Mouse (Mus musculus) megakaryocyte, embryonic 14.5 days (primary cell): ENCODE data around the gene Ddx52. TPM values are rescaled to one million over a fixed set of nuclear protein-coding genes. Genes with fewer than 3 reads are reported as not detected.

Source experiments
- H3K27me3 ChIP-seq: replicated peaks from 2 replicates; pipeline ENCODE3; 2012; ENCODE audit warnings: inconsistent platforms
- H3K36me3 ChIP-seq: replicated peaks from 2 replicates; pipeline ENCODE3; 2012; ENCODE audit warnings: low read length, inconsistent platforms, mixed read lengths
- H3K4me1 ChIP-seq: 2 replicates; pipeline ENCODE4 v1.6.1; 2012; ENCODE audit warnings: inconsistent platforms
- H3K4me3 ChIP-seq: replicated peaks from 2 replicates; pipeline ENCODE3; 2012; ENCODE audit warnings: moderate library complexity, mild to moderate bottlenecking, inconsistent platforms
- H3K9me3 ChIP-seq: 2 replicates; pipeline ENCODE4 v1.6.1; 2012; ENCODE audit warnings: inconsistent platforms
- FLI1 ChIP-seq: IDR thresholded peaks from 2 replicates; pipeline ENCODE4 v1.6.1; 2012; ENCODE audit warnings: low read length, inconsistent platforms, mixed read lengths
- GATA1 ChIP-seq: IDR thresholded peaks from 3 replicates; pipeline ENCODE4 v1.6.1; 2012; ENCODE audit warnings: mixed read lengths, low read length, inconsistent platforms, borderline replicate concordance
- polyA plus RNA-seq: library from polyadenylated mRNA; stranded (reverse); fragments of >175 nt; gene quantifications from 2 replicates; pipeline ENCODE4 v1.2.3, GENCODE M21; 2012; ENCODE audit warnings: low replicate concordance; ENCODE audit not compliant: insufficient read depth

Gene Ddx52
- polyA plus RNA-seq, 1 experiment = 0.81 TPM

- peaks cover 5% of the 10 kb centered on the region; the same call in 1 of the 2 replicates for H3K9me3 ChIP-seq
- H3K4me1 ChIP-seq = no peaks in the 10 kb centered on the region
- peaks cover 48% of the 10 kb centered on the region for H3K27me3 ChIP-seq
- H3K36me3 ChIP-seq = no peaks in the 10 kb centered on the region
- TF ChIP-seq GATA1 = no peak
- TF ChIP-seq FLI1 = no peak
- no peak overlapping the region for H3K4me3 ChIP-seq
These were observed 14.8 kb upstream of the Ddx52 start for GRCm38 (mm10) chr11:83927097-83927496.

DNA sequence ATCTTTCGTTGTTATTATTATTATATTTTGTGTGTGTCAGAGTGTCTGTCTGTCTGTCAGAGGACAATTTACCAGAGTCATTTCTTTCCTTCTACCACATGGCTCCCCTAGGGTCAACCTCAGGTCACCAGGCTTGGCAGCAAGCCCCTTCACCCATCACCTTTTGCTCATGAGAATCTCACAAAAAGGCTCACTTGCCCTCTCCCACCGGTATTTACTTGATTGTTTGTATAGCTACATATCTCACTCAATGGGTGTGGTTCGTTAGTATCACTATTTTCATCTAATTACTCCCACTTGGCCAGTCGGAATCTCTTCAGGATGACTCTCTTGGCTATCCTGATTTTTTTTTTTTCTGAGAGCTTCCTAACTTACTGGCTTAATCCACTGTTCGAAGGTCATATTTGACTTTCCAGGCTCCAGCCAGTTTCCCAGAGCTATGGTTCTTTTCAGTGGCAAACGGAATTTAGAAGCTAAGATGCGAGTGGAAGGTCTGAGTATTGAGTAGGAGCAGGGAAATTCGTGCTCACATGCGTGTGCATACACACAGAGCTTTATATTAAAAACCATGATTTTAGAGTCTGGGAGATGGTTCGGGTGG is 9.3 kb upstream of the Ddx52 start:
- Histone ChIP-seq H3K27me3 (peaks cover 37% of the 10 kb centered on the region), H3K4me1 (0 out of 2 replicates have a peak, but pooled peaks cover 6% of the 10 kb centered on the region), H3K4me3 (no peak overlapping the region), H3K9me3 (no peaks in the 10 kb centered on the region), H3K36me3 (no peaks in the 10 kb centered on the region)
- TF ChIP-seq GATA1 (no peak), FLI1 (no peak)

GRCm38 (mm10) chr11:83933376-83933775 is 8.5 kb upstream of the Ddx52 start:
- H3K27me3 ChIP-seq = peaks cover 33% of the 10 kb centered on the region
- no peaks in the 10 kb centered on the region for H3K36me3 ChIP-seq
- 0 out of 2 replicates have a peak, but pooled peaks cover 6% of the 10 kb centered on the region for H3K4me1 ChIP-seq
- TF ChIP-seq FLI1 = no peak
- no peak for TF ChIP-seq GATA1
- H3K9me3 ChIP-seq = no peaks in the 10 kb centered on the region
- no peak overlapping the region for H3K4me3 ChIP-seq

DNA sequence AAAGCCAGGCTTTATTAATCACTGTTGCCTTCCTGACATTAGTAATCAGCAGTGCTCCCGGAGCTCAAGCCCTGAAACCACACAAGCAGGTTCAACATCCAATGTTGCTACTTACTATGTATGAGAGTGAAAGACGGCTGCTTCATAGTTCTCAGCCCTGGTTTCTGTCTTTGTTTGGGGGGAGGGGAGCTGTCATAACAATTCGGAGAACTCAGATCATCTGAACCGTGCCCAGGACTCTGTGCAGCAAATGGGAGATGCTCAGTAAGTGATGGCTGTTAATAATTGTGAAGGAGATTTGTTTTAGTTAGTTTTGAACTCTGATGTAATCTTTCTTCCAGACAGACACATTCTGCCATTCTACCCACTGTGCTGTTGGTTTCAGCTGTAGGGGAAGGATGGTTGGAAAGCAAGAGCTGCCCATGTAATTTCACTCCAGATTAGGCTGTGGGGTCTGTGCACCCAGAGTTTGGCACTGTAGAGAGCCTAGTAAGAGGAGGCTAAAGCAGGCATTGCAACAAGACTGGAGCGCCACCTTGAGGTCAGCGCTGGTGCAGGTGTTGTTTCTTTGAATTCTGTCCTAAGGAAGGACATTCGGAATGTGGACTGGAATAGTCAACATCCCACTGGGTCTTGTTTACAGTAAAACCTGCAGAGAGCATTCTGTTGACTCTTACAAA is 5.7 kb upstream of the Ddx52 start:
- TF ChIP-seq FLI1 (no peak), GATA1 (no peak)
- H3K36me3 ChIP-seq = no peaks in the 10 kb centered on the region
- peaks cover 27% of the 10 kb centered on the region for H3K27me3 ChIP-seq
- H3K4me3 ChIP-seq = no peak overlapping the region
- H3K4me1 ChIP-seq = 0 out of 2 replicates have a peak, but pooled peaks cover 6% of the 10 kb centered on the region
- no peaks in the 10 kb centered on the region for H3K9me3 ChIP-seq

GRCm38 (mm10) chr11:83938556-83938955 is 3.3 kb upstream of the Ddx52 start:
- Histone ChIP-seq H3K4me3 (no peak overlapping the region), H3K27me3 (peaks cover 22% of the 10 kb centered on the region), H3K4me1 (peaks cover 20% of the 10 kb centered on the region; the same call in 1 of the 2 replicates), H3K9me3 (no peaks in the 10 kb centered on the region), H3K36me3 (peaks cover 4% of the 10 kb centered on the region)
- TF ChIP-seq GATA1 (no peak), FLI1 (no peak)

- H3K27me3 ChIP-seq = no peaks in the 10 kb centered on the region
- H3K36me3 ChIP-seq = peaks cover 97% of the 10 kb centered on the region
- H3K4me1 ChIP-seq = peaks cover 5% of the 10 kb centered on the region; the same call in 1 of the 2 replicates
- no peaks in the 10 kb centered on the region for H3K9me3 ChIP-seq
- H3K4me3 ChIP-seq = no peak overlapping the region
- TF ChIP-seq GATA1 (no peak), FLI1 (no peak)
These were observed 15.0 kb downstream of the Ddx52 start for GRCm38 (mm10) chr11:83956822-83957221.

GRCm38 (mm10) chr11:83961983-83962382 is 20.1 kb downstream of the Ddx52 start:
- H3K9me3 ChIP-seq = no peaks in the 10 kb centered on the region
- TF ChIP-seq FLI1 (no peak), GATA1 (no peak)
- H3K27me3 ChIP-seq = no peaks in the 10 kb centered on the region
- H3K4me3 ChIP-seq = no peak overlapping the region
- peaks cover 60% of the 10 kb centered on the region for H3K36me3 ChIP-seq
- H3K4me1 ChIP-seq = peaks cover 28% of the 10 kb centered on the region

- no peak for TF ChIP-seq GATA1
- TF ChIP-seq FLI1 = no peak
- Histone ChIP-seq H3K27me3 (no peaks in the 10 kb centered on the region), H3K9me3 (no peaks in the 10 kb centered on the region), H3K4me1 (peaks cover 45% of the 10 kb centered on the region), H3K4me3 (peak within 1 kb of the TSS; percentile 97), H3K36me3 (peaks cover 50% of the 10 kb centered on the region)
These were observed 22.4 kb downstream of the Ddx52 start, which contains the start of gene Synrg for GRCm38 (mm10) chr11:83963991-83964921. Gene Synrg (plus strand): TSS chr11:83964428.

GRCm38 (mm10) chr11:83967436-83968204 is 25.8 kb downstream of the Ddx52 start:
- H3K9me3 ChIP-seq = no peaks in the 10 kb centered on the region

More at GRCm38 (mm10) chr11:83967436-83968204, 25.8 kb downstream of the Ddx52 start:
- no peak for TF ChIP-seq FLI1
- TF ChIP-seq GATA1 = no peak
- Histone ChIP-seq H3K4me1 (peaks cover 47% of the 10 kb centered on the region), H3K36me3 (peaks cover 45% of the 10 kb centered on the region), H3K4me3 (no peak overlapping the region), H3K27me3 (no peaks in the 10 kb centered on the region)
